Mouse (Mus musculus): ENCODE measurements around the gene Casq1. TPM values are rescaled to one million over a fixed set of nuclear protein-coding genes. Genes with fewer than 3 reads are reported as not detected.

Gene Casq1
- total RNA-seq, 2 experiments from 2014 or later: 0.67 to 1.0 TPM

DNA sequence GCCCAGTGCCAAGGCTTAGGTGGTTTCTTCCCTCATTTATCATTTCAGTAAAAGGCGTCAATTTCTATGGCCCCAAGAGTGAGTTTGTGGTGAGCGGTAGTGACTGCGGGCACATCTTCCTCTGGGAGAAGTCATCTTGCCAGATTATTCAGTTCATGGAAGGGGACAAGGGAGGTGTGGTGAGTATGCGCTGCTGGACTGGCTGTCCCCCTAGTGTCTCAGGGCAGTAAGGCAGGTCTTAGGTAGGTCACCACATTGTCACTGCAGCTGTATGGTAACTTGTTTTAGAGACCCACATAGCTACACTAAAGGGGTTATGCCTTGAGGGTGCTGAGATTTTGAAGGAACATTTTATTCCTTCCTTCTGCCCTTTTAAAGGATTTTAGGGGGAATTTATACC is 30.8 kb downstream of the Casq1 start:
- intact Hi-C loops (cut with DNase I): no loop called here
- DNase-seq (ENCODE audit: low spot score in 2 of 2): no peak

DNA sequence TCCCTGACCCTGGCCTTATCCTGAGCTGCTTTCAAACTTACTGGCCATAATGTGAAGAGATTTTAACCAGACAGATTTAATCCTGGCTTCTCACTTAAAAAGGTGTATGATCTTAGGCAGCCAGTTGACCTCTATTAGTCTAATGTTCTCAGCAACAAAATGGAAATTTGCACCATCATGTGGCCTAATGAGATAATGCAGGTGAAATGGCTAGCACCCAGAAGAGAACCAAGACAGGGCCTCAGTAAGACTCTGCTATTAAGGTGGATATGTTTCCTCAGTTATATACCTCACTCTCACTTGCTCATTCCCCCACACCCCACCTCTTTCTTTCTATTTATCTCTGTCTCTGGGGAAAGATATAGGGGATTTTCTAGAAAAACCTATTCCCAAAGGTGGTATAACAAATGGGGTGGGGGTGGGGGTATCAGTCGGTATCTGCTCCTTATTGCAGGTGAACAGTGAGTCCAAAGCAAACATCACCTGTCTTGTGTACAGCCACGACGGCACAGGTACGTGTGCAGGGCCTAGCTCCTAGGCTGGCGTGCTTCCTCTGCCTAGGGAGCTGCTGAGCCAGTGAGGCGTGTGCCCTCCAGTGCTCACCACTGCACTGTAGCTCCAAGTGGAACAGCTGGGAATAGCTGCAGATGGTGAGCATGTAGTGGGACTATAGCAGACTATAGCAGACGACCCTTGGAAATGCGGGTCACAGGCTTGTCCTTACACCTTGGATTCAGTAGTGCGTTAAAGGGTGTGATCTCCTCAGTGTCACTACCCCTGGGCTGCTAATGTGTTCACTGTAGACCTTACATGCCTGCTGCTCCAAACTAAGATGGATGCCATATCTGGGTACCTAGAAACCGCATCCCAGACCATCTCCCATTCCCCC is 33.0 kb downstream of the Casq1 start:
- intact Hi-C loops (cut with DNase I): no loop called here
- no peak for DNase-seq (ENCODE audit: low spot score in 2 of 2)

DNA sequence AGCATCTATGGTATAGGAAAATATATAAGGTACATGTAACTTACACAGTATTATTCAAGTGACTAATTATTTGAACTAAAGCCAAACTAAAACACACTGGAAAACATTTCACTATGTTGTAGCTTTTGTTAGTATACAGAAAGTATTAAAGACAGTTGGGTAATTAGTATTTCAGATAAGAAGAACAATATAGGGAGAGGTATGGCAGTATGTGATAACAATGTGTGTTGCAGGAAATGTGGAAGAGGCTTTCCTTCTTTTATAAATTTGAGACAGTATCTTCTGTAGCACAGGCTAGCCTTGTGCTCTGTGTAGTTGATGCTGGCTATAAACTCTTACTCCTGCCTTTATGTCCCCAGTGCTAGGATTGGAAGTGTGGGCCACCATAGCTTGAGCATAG is 35.8 kb downstream of the Casq1 start:
- intact Hi-C loops (cut with DNase I): no loop called here
- no peak for DNase-seq (ENCODE audit: low spot score in 2 of 2)

DNA sequence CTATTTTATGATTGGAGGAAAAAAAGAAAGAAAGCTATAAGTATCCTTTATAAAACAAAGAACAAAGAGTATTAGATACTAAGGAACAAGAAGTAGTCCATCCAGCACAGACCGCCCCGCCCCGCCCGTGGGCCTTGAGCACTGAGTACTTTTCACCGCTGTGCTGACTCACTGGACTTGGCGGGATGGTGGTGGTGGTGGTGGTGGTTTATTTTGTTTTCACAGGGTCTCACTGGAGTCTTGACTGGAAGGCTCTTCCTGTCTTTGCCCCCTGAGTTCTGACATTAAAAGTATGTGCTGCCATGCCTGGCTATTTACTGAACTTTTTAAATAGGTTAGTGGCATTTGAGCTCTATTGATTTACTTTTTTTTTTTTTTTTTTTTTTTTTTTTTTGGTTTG is 36.6 kb downstream of the Casq1 start:
- intact Hi-C loops (cut with DNase I): no loop called here
- no peak for DNase-seq (ENCODE audit: low spot score in 2 of 2)

DNA sequence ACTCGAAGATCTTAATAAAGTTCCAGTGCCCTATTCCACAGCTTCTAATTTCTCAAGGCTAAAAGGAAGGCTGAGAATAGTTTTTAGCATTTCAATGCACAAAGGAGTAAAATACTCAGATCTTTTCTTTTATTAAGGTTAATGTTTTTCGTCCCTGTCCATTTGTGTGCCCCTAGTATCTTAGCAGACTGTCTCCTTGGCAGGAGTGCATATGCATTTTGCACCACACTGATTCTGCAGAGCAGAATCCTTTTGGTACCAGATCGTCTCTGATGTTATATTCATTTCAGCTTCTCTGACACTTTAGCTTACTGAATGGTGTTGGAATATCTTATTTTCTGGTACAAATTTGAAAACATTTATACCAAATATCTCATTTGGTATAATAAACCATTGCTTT is 37.9 kb downstream of the Casq1 start:
- intact Hi-C loops (cut with DNase I): no loop called here
- no peak for DNase-seq (ENCODE audit: low spot score in 2 of 2)

DNA sequence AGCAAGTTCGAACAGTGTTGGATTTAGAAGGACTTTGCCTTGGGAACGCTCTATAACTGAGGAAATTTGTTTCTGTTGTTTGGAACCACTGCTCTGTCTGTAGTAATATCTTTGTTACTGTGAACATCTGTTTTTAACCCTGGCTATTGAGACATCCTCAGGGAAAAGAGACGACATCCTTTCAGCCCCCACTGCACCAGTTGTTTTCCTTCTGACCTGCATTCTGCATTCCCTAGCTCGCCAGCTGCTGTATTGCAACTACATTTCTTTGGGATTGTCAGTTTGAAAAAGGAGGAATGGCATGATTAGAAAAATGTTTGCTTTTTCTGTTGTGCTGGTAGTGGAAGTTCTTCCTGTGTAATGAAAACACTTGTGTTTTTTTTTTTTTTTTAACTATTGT is 38.8 kb downstream of the Casq1 start:
- DNase-seq (ENCODE audit: low spot score in 2 of 2): no peak
- intact Hi-C loops (cut with DNase I): no loop called here

DNA sequence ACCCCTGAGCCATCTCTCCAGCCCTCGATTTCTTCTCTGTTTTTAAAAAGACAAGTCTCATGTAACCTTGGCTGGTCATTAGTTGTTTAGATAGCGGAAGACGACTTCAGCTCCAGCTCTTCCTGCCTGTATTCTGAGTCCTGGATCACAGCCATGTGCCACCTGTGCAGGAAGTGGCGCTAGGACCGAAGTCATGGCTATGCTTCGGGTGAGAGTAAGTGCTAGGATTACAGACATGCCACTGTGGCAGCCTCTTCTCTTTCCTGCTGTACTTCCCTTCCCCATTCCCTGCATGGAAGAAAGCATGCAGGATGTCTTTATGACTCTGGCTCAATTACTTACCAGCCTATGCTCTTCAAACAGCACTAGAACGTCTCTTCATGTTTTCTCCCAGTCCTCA is 40.6 kb downstream of the Casq1 start:
- intact Hi-C loops (cut with DNase I): no loop called here
- DNase-seq (ENCODE audit: low spot score in 2 of 2): no peak

DNA sequence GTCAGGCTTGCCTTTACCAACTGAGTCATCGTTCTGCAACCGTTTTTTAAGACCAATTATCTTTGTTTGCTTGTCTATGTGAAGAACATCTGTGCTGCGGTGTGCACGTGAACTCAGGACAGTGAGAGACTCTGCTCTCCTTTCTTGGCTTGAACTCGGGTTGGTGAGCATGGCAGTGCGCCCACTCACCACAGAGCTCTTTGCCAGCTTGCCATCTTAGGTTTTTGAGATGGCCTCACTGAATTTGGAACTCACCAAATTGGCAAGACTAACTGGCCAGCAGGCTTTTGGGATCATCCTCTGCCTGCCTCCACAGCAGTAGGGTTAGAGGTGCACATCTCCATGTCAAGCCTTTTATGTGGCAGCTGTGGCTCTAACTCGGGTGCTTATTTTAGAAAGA is 41.9 kb downstream of the Casq1 start:
- no peak for DNase-seq (ENCODE audit: low spot score in 2 of 2)
- intact Hi-C loops (cut with DNase I): no loop called here

DNA sequence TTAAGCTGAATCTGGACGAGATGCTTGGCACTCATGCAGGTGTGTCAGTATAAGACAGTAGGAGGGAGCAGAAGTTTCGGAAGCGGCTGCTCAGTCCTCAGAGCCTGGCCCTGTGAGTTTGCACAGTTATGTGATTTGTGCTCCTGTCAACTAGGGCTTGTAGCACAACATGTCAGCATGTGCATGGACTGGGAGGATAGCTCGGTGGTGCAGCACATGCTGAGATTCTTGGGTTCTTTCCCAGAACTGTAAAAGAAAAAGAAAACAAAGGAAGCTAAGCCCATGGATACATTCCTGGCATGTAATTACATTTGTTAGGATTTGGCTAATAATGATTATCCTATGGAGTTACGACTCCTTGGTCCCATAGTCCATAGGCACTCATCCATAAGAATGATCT is 46.5 kb downstream of the Casq1 start:
- intact Hi-C loops (cut with DNase I): no loop called here
- no peak for DNase-seq (ENCODE audit: low spot score in 2 of 2)

DNA sequence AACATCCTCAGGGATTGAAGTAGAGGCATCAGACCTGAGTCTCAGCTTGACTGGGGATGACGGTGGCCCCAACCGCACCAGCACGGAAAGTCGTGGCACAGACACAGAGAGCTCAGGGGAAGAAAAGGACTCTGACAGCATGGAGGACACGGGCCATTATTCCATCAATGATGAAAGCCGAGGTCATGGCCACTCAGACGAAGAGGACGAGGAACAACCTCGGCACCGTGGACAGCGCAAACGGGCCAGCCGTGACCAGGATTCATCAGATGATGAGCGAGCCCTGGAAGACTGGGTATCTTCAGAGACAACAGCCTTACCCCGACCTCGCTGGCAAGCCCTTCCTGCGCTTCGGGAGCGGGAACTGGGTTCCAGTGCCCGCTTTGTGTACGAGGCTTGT is 47.3 kb downstream of the Casq1 start:
- intact Hi-C loops (cut with DNase I): no loop called here

DNA sequence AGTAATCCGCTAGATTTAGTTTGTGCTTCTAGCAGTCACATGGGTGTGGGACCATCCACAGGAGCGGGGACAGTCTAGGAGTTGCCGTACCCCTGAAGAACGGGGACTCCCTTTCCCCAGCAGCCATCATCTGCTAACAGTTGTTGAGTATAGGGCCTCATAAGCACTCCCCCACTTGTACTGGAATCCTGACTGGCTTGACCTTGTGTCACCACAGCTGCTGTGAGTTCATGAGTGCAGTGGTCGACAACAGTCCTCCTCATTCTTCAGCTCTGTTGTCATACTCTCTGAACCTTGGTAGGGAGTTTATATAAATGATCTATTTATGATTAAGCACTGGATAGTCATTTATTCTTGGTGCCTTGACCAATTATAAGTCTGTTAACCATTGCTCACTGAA is 49.9 kb downstream of the Casq1 start:
- no peak for DNase-seq (ENCODE audit: low spot score in 2 of 2)
- intact Hi-C loops (cut with DNase I): no loop called here

More for the DNA sequence above, 47.3 kb downstream of the Casq1 start:
- DNase-seq (ENCODE audit: low spot score in 2 of 2): no peak

DNA sequence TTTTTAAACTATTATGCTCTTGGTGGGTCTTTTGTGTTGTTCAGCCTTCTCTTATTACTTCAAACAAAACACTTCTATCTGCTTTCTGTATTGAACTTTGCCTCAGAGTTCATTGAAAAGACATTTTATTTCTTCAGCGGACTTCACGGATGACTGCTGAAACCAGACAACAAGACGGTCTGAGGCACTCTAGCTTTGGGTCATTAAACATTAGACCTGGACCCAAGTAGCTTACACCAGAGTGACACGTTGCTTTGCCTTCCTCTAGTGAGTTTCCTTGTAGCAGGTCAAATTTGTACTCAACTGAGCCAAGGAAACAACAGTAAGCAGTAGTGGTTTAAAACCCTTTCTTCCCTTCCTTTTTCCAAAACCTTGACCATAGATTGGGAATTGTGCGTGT is 51.8 kb downstream of the Casq1 start:
- intact Hi-C loops (cut with DNase I): no loop called here
- DNase-seq (ENCODE audit: low spot score in 2 of 2): no peak

DNA sequence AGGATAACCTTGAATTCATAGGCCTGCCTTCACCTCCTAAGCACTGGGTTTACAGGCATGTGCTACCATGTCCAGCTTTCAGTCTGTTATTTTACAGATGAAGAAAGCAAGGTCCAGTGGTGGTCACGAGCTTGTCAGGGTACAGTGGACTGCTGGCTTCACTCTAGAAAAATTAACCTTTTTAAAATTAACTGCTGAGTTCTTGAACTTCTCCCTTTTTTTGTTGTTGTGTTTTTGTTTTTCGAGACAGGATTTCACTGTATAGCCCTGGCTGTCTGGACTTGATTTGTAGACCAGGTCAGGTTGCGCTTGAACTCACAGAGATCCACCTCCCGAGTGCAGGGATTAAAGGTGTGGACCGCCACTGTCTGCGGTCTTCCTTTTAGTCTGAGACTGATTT is 56.7 kb downstream of the Casq1 start:
- intact Hi-C loops (cut with DNase I): loop anchor here (5.0 kb wide), 1 partner anchor 54 kb away; the partner anchor contains the start of gene Casq1

DNA sequence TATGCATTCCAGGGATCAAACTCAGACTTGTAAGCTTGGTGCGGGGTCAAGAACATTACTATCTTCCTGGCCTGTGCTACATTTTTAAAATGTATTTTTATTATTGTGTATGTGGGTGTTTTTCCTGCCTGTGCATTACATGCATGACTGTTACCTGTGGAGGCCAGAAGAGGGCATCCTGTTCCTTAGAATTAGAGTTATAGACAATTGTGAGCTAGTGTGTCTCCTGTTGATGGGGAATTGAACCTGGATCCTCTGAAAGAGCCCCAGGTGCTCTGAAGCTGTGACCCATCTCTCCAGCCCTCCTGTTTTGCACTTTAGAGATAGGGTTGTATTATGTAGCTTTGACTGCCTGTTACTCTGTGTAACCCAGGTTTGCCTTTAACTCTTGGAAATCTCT is 57.7 kb downstream of the Casq1 start:
- intact Hi-C loops (cut with DNase I): loop anchor here (5.0 kb wide), 1 partner anchor 55 kb away; the partner anchor contains the start of gene Casq1
- DNase-seq (ENCODE audit: low spot score in 2 of 2): no peak

More for the DNA sequence above, 56.7 kb downstream of the Casq1 start:
- no peak for DNase-seq (ENCODE audit: low spot score in 2 of 2)

DNA sequence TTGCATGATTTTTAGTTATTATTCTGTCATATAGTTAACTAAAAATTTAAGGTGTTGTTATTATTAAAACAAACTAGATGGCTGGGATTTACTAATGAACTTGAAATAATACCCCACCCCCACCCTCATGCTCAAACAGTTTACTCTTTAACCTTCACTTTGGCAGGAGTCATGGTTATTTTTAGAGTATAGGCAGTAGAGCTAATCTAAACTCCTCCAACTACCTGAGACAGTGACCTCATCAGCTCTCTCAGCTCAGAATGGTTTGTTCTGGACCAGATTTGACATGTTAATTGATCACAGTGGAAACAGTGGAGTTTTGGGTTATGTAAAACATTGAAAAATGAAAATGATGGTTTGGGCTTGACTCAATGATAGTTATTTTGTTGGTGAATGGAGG is 59.2 kb downstream of the Casq1 start:
- intact Hi-C loops (cut with DNase I): loop anchor here (2.0 to 5.0 kb wide), 2 partner anchors 57 to 150 kb away; partner anchors contain the start of gene Casq1
- DNase-seq (ENCODE audit: low spot score in 2 of 2): no peak

DNA sequence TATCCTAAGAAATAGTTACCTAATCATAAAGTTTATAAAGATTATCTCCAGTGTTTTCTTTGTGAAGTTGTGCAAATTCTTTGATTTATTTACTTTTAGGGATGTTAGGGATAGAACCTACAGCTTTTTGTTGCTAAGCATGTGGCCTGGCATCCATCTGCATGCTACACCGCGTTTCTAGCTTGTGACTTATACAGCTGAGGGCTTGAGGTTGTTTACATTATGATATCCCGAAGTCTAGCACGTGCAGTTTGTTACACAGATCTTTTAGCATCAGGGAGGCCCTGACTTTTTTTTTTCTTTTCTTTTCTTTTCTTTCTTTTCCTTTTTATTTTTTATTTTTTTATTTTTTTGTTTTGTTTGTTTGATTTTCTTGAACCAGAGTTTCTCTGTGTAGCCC is 59.7 kb downstream of the Casq1 start:
- intact Hi-C loops (cut with DNase I): loop anchor here (2.0 to 5.0 kb wide), 2 partner anchors 57 to 151 kb away; partner anchors contain the start of gene Casq1

More for the DNA sequence above, 59.7 kb downstream of the Casq1 start:
- no peak for DNase-seq (ENCODE audit: low spot score in 2 of 2)

Other genes with a start within 250 kb of the Casq1 start
- gene Vangl2, start 191.4 kb downstream of the Casq1 start, total RNA-seq (2021): 10 to 100 TPM; 10.5 to 16.4 TPM
- under 1 TPM; 0.42 to 0.72 TPM for gene Nhlh1, start 162.3 kb downstream of the Casq1 start, total RNA-seq (2021)
- 100 to 1,000 TPM; 143 to 144 TPM for gene Copa, start 137.3 kb downstream of the Casq1 start, total RNA-seq (2021)
- gene Ncstn, start 137.1 kb downstream of the Casq1 start, total RNA-seq (2021): 10 to 100 TPM; 63.3 to 71.6 TPM
- 100 to 1,000 TPM in 1 of 2 experiments, 10 to 100 TPM in 1; 95.6 to 105 TPM for gene Pex19, start 93.1 kb downstream of the Casq1 start, total RNA-seq (2021)
- 100 to 1,000 TPM; 113 to 124 TPM for gene Dcaf8, start 71.8 kb downstream of the Casq1 start, total RNA-seq (2021)
- 100 to 1,000 TPM; 409 to 413 TPM for gene Pea15a, start 13.1 kb downstream of the Casq1 start, total RNA-seq (2021)
- not detected for gene Atp1a4, start 38.5 kb upstream of the Casq1 start, total RNA-seq (2021)
- gene Igsf8, start 41.8 kb upstream of the Casq1 start, total RNA-seq (2021): 100 to 1,000 TPM; 253 to 300 TPM
- 100 to 1,000 TPM; 590 to 654 TPM for gene Atp1a2, start 78.2 kb upstream of the Casq1 start, total RNA-seq (2021)
- gene Kcnj9, start 109.5 kb upstream of the Casq1 start, total RNA-seq (2021): 100 to 1,000 TPM; 134 to 136 TPM
- 10 to 100 TPM; 86.8 to 97.1 TPM for gene Kcnj10, start 121.3 kb upstream of the Casq1 start, total RNA-seq (2021)
- 1 to 10 TPM; 7.8 to 8.3 TPM for gene Pigm, start 156.7 kb upstream of the Casq1 start, total RNA-seq (2021)

Data from left cerebral cortex, postnatal 36 days (tissue).